23 mouse cellular contexts compared by ENCODE assay signal in the genomic region with DNA sequence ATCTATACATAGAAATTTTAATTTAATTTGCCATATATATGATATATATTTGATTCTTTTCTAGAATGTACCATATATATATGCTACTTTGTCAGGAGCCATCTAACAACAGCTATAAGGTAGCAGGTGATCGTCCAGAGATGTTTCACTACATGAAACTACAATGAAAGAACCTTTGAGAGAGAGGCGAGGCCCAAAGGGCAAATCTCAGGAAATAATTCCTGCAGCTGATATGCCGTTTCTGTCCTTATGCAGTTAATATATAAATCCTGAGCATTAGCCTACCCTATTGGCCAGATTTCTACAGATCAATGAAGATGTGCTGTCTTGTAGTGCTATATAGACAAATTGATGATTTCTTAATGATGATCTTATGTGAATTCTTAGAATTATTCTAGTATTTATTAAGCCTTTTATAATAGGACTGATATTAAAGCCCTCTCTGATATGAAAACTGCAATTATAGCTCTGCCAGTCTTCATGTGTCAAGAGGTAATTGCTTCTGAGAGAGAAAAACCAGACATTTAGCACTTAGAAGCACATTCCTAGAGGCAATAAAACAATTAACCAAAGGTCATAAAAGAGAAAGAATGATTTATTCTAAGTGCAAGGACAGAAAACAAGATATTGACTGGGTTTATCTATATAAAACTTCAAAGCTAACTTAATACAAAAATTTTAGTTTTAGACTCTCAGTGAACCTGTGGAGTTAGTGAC. TPM values are rescaled to one million over a fixed set of nuclear protein-coding genes. Genes with fewer than 3 reads are reported as not detected.
A peak's percentile ranks its signal among the peaks of the same experiment; 100 is the strongest.
DNase-seq lines count a peak whose midpoint lies in the region; ATAC-seq and TF ChIP-seq lines count a peak whose summit lies in the region.
"Had no signal": no experiment of that assay in that cellular context is flagged by ENCODE, and none has a peak within 500 bp of the region (broad histone marks: within the 10 kb centered on the region; RNA-seq: fewer than 3 reads in every experiment).

No protein-coding gene starts in this region.

- peak; percentile 67 for ATAC-seq in intestine, embryonic 15.5 days
- peak; percentile 68 for ATAC-seq in intestine, embryonic 16.5 days
- peak; percentile 82 for ATAC-seq in intestine, postnatal 0 days
- ATAC-seq: activated CD4-positive, CD25-positive, alpha-beta regulatory T cell, adult 4 months; CD4-positive, CD25-positive, alpha-beta regulatory T cell, adult 4 months; Patski had no signal

- H3K9me3 ChIP-seq in intestine, embryonic 15.5 days, result no peaks in the 10 kb centered on the region
- H3K9me3 ChIP-seq in intestine, embryonic 16.5 days (ENCODE audit: control insufficient read depth, low read length), result 0 out of 2 replicates have a peak, but pooled peaks cover 3% of the 10 kb centered on the region
- H3K9me3 ChIP-seq in intestine, postnatal 0 days (ENCODE audit: control insufficient read depth), result 0 out of 2 replicates have a peak, but pooled peaks cover 3% of the 10 kb centered on the region
- H3K9me3 ChIP-seq: G1E had no signal

- no peaks in the 10 kb centered on the region for H3K36me3 ChIP-seq in intestine, embryonic 15.5 days
- H3K36me3 ChIP-seq in intestine, embryonic 16.5 days (ENCODE audit: control insufficient read depth, insufficient read depth, low read length), result peaks cover 12% of the 10 kb centered on the region; the same call in 1 of the 2 replicates
- H3K36me3 ChIP-seq in intestine, postnatal 0 days (ENCODE audit: control insufficient read depth, insufficient read depth), result peaks cover 18% of the 10 kb centered on the region
- H3K36me3 ChIP-seq: G1E had no signal

- H3K9ac ChIP-seq in intestine, embryonic 15.5 days, result no peak overlapping the region
- H3K9ac ChIP-seq in intestine, embryonic 16.5 days (ENCODE audit: low read depth, low read length), result no peak overlapping the region
- H3K9ac ChIP-seq in intestine, postnatal 0 days (ENCODE audit: low read depth, low read length), result no peak overlapping the region

- no peak overlapping the region for H3K4me3 ChIP-seq in intestine, embryonic 15.5 days (replicated peaks)
- no peak overlapping the region for H3K4me3 ChIP-seq in intestine, embryonic 16.5 days (ENCODE audit: low read length)
- H3K4me3 ChIP-seq in intestine, postnatal 0 days (ENCODE audit: low read depth, low read length), result no peak overlapping the region

- no peaks in the 10 kb centered on the region for H3K27me3 ChIP-seq in intestine, embryonic 15.5 days (replicated peaks)
- no peaks in the 10 kb centered on the region for H3K27me3 ChIP-seq in intestine, embryonic 16.5 days (replicated peaks; ENCODE audit: control insufficient read depth, insufficient read depth, low read length)
- H3K27me3 ChIP-seq in intestine, postnatal 0 days (replicated peaks; ENCODE audit: control insufficient read depth, insufficient read depth, low read length), result no peaks in the 10 kb centered on the region
- H3K27me3 ChIP-seq: CH12.LX had no signal

- peak; percentile 14 for DNase-seq in hindlimb bud, embryonic 11.5 days (ENCODE audit: extremely low spot score, low read depth, low spot score)
- DNase-seq in thymus, postnatal 0 days (ENCODE audit: low spot score), result no peak
- DNase-seq in B cell, adult 2 months, result no peak
- no peak for DNase-seq in frontal cortex, adult 2 months (ENCODE audit: extremely low spot score in 1 of 2, low spot score in 1 of 2)
- no peak for DNase-seq in frontal cortex, postnatal 10 days (ENCODE audit: low spot score in 2 of 2)
- DNase-seq: adrenal gland, adult 2 months; adrenal gland, adult 8-10 months; adrenal gland, postnatal 10 days; adrenal gland, postnatal 14 days; adrenal gland, postnatal 25 days; adrenal gland, postnatal 36 days; cerebellum, adult 11 months; cerebellum, adult 11-12 months; cerebellum, adult 18-20 months had no signal

- no peak overlapping the region for H3K4me2 ChIP-seq in intestine, embryonic 15.5 days (replicated peaks)
- no peak overlapping the region for H3K4me2 ChIP-seq in intestine, embryonic 16.5 days (ENCODE audit: low read depth, low read length)
- H3K4me2 ChIP-seq in intestine, postnatal 0 days (replicated peaks; ENCODE audit: low read depth), result no peak overlapping the region

- H3K27ac ChIP-seq in intestine, embryonic 15.5 days, result no peak overlapping the region
- H3K27ac ChIP-seq in intestine, embryonic 16.5 days (ENCODE audit: low read length), result no peak overlapping the region
- no peak overlapping the region for H3K27ac ChIP-seq in intestine, postnatal 0 days (ENCODE audit: low read depth, low read length)

- TF ChIP-seq CTCF in intestine, postnatal 0 days (IDR thresholded peaks at IDR 0.05; ENCODE audit: low read depth), result no peak

- no peaks in the 10 kb centered on the region for H3K4me1 ChIP-seq in intestine, embryonic 15.5 days (replicated peaks)
- 0 out of 2 replicates have a peak, but pooled peaks cover 2% of the 10 kb centered on the region for H3K4me1 ChIP-seq in intestine, embryonic 16.5 days (ENCODE audit: control insufficient read depth, insufficient read depth, low read length)
- no peaks in the 10 kb centered on the region for H3K4me1 ChIP-seq in intestine, postnatal 0 days (replicated peaks; ENCODE audit: control insufficient read depth, insufficient read depth, low read length)

- WGBS in intestine, embryonic 15.5 days, result 52% methylated on average over 3 of the region's 3 CpGs
- 56% methylated on average over 3 of the region's 3 CpGs for WGBS in intestine, embryonic 16.5 days
- 31% methylated on average over 3 of the region's 3 CpGs for WGBS in intestine, postnatal 0 days

RNA-seq across cellular contexts. Expression of a gene that starts 4.1 kb away (rescaled TPM):
- polyA plus RNA-seq in intestine, embryonic 15.5 days (2015; fragmentation: Nextera tagmentation; extraction: Ambion mirVana), result 3.3 and 5.3 TPM in 2 replicates
- polyA plus RNA-seq in intestine, embryonic 16.5 days (2015; fragmentation: Nextera tagmentation; extraction: Ambion mirVana), result 5.7 and 6.8 TPM in 2 replicates
- polyA plus RNA-seq in intestine, postnatal 0 days (2015; fragmentation: Nextera tagmentation; extraction: Ambion mirVana), result 8.4 and 10.6 TPM in 2 replicates
- 0.31 and 0.37 TPM in 2 replicates for polyA plus RNA-seq in thymus, postnatal 0 days (2015; fragmentation: Nextera tagmentation; extraction: Ambion mirVana)
- not detected in 2 replicates for polyA plus RNA-seq in frontal cortex, adult 2 months (2012; rRNA removed)
- polyA plus RNA-seq: activated CD4-positive, CD25-positive, alpha-beta regulatory T cell, adult 4 months; C2C12; CD4-positive, CD25-positive, alpha-beta regulatory T cell, adult 4 months; G1E; Patski had no signal

RNA-seq across cellular contexts. Expression of a gene that starts 36.8 kb away (rescaled TPM):
- polyA plus RNA-seq in intestine, embryonic 15.5 days (2015; fragmentation: Nextera tagmentation; extraction: Ambion mirVana), result 0.33 and 0.44 TPM in 2 replicates
- 0.20 and 0.53 TPM in 2 replicates for polyA plus RNA-seq in intestine, embryonic 16.5 days (2015; fragmentation: Nextera tagmentation; extraction: Ambion mirVana)
- 0.52 and 0.64 TPM in 2 replicates for polyA plus RNA-seq in intestine, postnatal 0 days (2015; fragmentation: Nextera tagmentation; extraction: Ambion mirVana)
- 0.10 TPM in 1 of 2 replicates, not detected in the other for polyA plus RNA-seq in thymus, postnatal 0 days (2015; fragmentation: Nextera tagmentation; extraction: Ambion mirVana)
- polyA plus RNA-seq in frontal cortex, adult 2 months (2012; rRNA removed), result 0.08 and 0.14 TPM in 2 replicates
- polyA plus RNA-seq: activated CD4-positive, CD25-positive, alpha-beta regulatory T cell, adult 4 months; adrenal gland, adult 2 months; CD4-positive, CD25-positive, alpha-beta regulatory T cell, adult 4 months; G1E; Patski had no signal

RNA-seq across cellular contexts. Expression of a gene that starts 51.3 kb away (rescaled TPM):
- polyA plus RNA-seq in intestine, embryonic 15.5 days (2015; fragmentation: Nextera tagmentation; extraction: Ambion mirVana), result 91.6 and 106 TPM in 2 replicates
- polyA plus RNA-seq in intestine, embryonic 16.5 days (2015; fragmentation: Nextera tagmentation; extraction: Ambion mirVana), result 90.7 and 98.9 TPM in 2 replicates
- polyA plus RNA-seq in intestine, postnatal 0 days (2015; fragmentation: Nextera tagmentation; extraction: Ambion mirVana), result 46.0 and 46.3 TPM in 2 replicates
- polyA plus RNA-seq in thymus, postnatal 0 days (2015; fragmentation: Nextera tagmentation; extraction: Ambion mirVana), result 48.8 and 49.7 TPM in 2 replicates
- polyA plus RNA-seq in frontal cortex, adult 2 months (2012; rRNA removed), result 19.6 and 20.7 TPM in 2 replicates

RNA-seq across cellular contexts. Expression of a gene that starts 51.4 kb away (rescaled TPM):
- polyA plus RNA-seq in intestine, embryonic 15.5 days (2015; fragmentation: Nextera tagmentation; extraction: Ambion mirVana), result 4.8 and 5.7 TPM in 2 replicates
- 4.4 and 4.8 TPM in 2 replicates for polyA plus RNA-seq in intestine, embryonic 16.5 days (2015; fragmentation: Nextera tagmentation; extraction: Ambion mirVana)
- polyA plus RNA-seq in intestine, postnatal 0 days (2015; fragmentation: Nextera tagmentation; extraction: Ambion mirVana), result 2.0 and 2.4 TPM in 2 replicates
- 5.7 and 5.9 TPM in 2 replicates for polyA plus RNA-seq in thymus, postnatal 0 days (2015; fragmentation: Nextera tagmentation; extraction: Ambion mirVana)
- polyA plus RNA-seq in frontal cortex, adult 2 months (2012; rRNA removed), result 3.3 and 3.6 TPM in 2 replicates
